In genomic region chr5:87275581-87275980, GRCm38 (mm10) we compare ENCODE assay signal across 38 mouse cellular contexts. TPM values are rescaled to one million over a fixed set of nuclear protein-coding genes. Genes with fewer than 3 reads are reported as not detected.
"Had no signal": no experiment of that assay in that cellular context is flagged by ENCODE, and none has a peak within 500 bp of the region (broad histone marks: within the 10 kb centered on the region; RNA-seq: fewer than 3 reads in every experiment).

No protein-coding gene starts in this region.

- H3K36me3 ChIP-seq: embryonic facial prominence, embryonic 10.5 days; embryonic facial prominence, embryonic 12.5 days; embryonic facial prominence, embryonic 13.5 days; embryonic facial prominence, embryonic 15.5 days; forebrain, embryonic 10.5 days; forebrain, embryonic 12.5 days; forebrain, embryonic 15.5 days had no signal

- ATAC-seq: forebrain, embryonic 13.5 days; forebrain, embryonic 14.5 days; forebrain, embryonic 15.5 days; forebrain, embryonic 16.5 days; forebrain, postnatal 0 days had no signal

- H3K27ac ChIP-seq: embryonic facial prominence, embryonic 10.5 days; embryonic facial prominence, embryonic 12.5 days; embryonic facial prominence, embryonic 13.5 days; embryonic facial prominence, embryonic 15.5 days; forebrain, embryonic 10.5 days; forebrain, embryonic 12.5 days; forebrain, embryonic 13.5 days; forebrain, embryonic 15.5 days; gastrocnemius, adult 2 months had no signal

- H3K27me3 ChIP-seq: embryonic facial prominence, embryonic 12.5 days; embryonic facial prominence, embryonic 13.5 days; embryonic facial prominence, embryonic 15.5 days; forebrain, embryonic 12.5 days; forebrain, embryonic 13.5 days; forebrain, embryonic 15.5 days had no signal

- H3K9me3 ChIP-seq: embryonic facial prominence, embryonic 10.5 days; embryonic facial prominence, embryonic 12.5 days; embryonic facial prominence, embryonic 13.5 days; embryonic facial prominence, embryonic 15.5 days; forebrain, embryonic 12.5 days; forebrain, embryonic 13.5 days; forebrain, embryonic 15.5 days had no signal

- H3K4me3 ChIP-seq: embryonic facial prominence, embryonic 10.5 days; embryonic facial prominence, embryonic 12.5 days; embryonic facial prominence, embryonic 13.5 days; embryonic facial prominence, embryonic 15.5 days; erythroblast, embryonic 14.5 days; forebrain, embryonic 10.5 days; forebrain, embryonic 12.5 days; forebrain, embryonic 13.5 days; forebrain, embryonic 15.5 days; gastrocnemius, adult 2 months had no signal

- DNase-seq: cerebellum, adult 2 months; cerebellum, adult 8-10 months; cerebellum, adult 9-10 months; cerebellum, adult 9-11 months; cerebellum, postnatal 10 days; cerebellum, postnatal 14 days; cerebellum, postnatal 25 days; cerebellum, postnatal 36 days; embryo, embryonic 11 days; forebrain, postnatal 0 days; gastrocnemius, adult 2 months; gastrocnemius, postnatal 10 days; gastrocnemius, postnatal 14 days; gastrocnemius, postnatal 25 days; gastrocnemius, postnatal 36 days; heart, adult 18-20 months had no signal

- H3K9ac ChIP-seq: embryonic facial prominence, embryonic 12.5 days; embryonic facial prominence, embryonic 13.5 days; embryonic facial prominence, embryonic 15.5 days; forebrain, embryonic 12.5 days; forebrain, embryonic 13.5 days; forebrain, embryonic 15.5 days; forebrain, postnatal 0 days had no signal

- H3K4me1 ChIP-seq: embryonic facial prominence, embryonic 10.5 days; embryonic facial prominence, embryonic 12.5 days; embryonic facial prominence, embryonic 13.5 days; embryonic facial prominence, embryonic 15.5 days; forebrain, embryonic 10.5 days; forebrain, embryonic 12.5 days; forebrain, embryonic 13.5 days; forebrain, embryonic 15.5 days had no signal

- H3K4me2 ChIP-seq: embryonic facial prominence, embryonic 12.5 days; embryonic facial prominence, embryonic 13.5 days; embryonic facial prominence, embryonic 15.5 days; forebrain, embryonic 12.5 days; forebrain, embryonic 13.5 days; forebrain, embryonic 15.5 days had no signal

RNA-seq across cellular contexts. Expression of gene Ugt2b37, which starts 21.0 kb away (rescaled TPM):
- total RNA-seq: common myeloid progenitor, adult 5-6 weeks; forebrain, postnatal 0 days; gastrocnemius, adult 18-20 months; gastrocnemius, adult 2 months; gastrocnemius, adult 8-10 months; gastrocnemius, postnatal 10 days; gastrocnemius, postnatal 14 days; gastrocnemius, postnatal 25 days; gastrocnemius, postnatal 36 days; gastrocnemius, postnatal 4 days; granulocyte monocyte progenitor cell, adult 5-6 weeks; heart, adult 18-20 months had no signal
- polyA plus RNA-seq: cerebellum, adult 2 months; cortical plate, adult 2 months; embryonic facial prominence, embryonic 10.5 days; embryonic facial prominence, embryonic 11.5 days; embryonic facial prominence, embryonic 12.5 days; embryonic facial prominence, embryonic 13.5 days; embryonic facial prominence, embryonic 14.5 days; embryonic facial prominence, embryonic 15.5 days; erythroblast, embryonic 14.5 days; forebrain, embryonic 10.5 days; forebrain, embryonic 11.5 days; forebrain, embryonic 12.5 days; forebrain, embryonic 13.5 days; forebrain, embryonic 14.5 days; forebrain, embryonic 15.5 days; forebrain, embryonic 16.5 days; forebrain, postnatal 0 days; frontal cortex, adult 2 months; gonadal fat pad, adult 2 months had no signal
